7 mouse cellular contexts compared by ENCODE assay signal in the genomic region with DNA sequence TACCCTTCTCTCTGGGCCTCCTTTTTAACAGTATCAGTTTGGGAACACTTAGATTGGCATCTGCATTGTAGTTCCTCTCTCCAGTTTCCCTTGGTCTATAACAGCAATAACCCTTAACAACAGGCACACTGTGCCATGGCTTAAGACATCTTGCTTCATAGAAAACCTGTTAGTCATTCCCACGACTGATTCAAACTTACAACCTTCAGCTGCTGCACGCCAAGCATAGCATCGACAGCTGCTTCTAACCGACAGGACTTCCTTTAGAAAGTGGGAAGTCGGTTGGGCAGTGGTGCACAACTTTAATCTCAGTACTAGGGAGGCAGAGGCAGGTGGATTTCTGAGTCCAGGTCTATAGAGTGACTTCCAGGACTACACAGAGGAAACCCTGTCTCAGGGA. TPM values are rescaled to one million over a fixed set of nuclear protein-coding genes. Genes with fewer than 3 reads are reported as not detected.
DNase-seq lines count a peak whose midpoint lies in the region; ATAC-seq and TF ChIP-seq lines count a peak whose summit lies in the region.

No protein-coding gene starts in this region.

- TF ChIP-seq CTCF in spleen, adult 2 months (IDR thresholded peaks at IDR 0.05; ENCODE audit: extremely low read depth, insufficient read depth, insufficient read length, insufficient replicate concordance): no peak

- H3K9me3 ChIP-seq in heart, embryonic 14.5 days (ENCODE audit: control insufficient read depth, low read length): no peaks in the 10 kb centered on the region
- H3K9me3 ChIP-seq in intestine, embryonic 15.5 days: no peaks in the 10 kb centered on the region
- no peaks in the 10 kb centered on the region for H3K9me3 ChIP-seq in stomach, embryonic 16.5 days (replicated peaks; ENCODE audit: control insufficient read depth, low read length)

- peak overlapping the region; percentile 56 for H3K4me2 ChIP-seq in heart, embryonic 14.5 days (ENCODE audit: low read length)
- H3K4me2 ChIP-seq in intestine, embryonic 15.5 days (replicated peaks): peak overlapping the region; percentile 46
- peak overlapping the region; percentile 47; the same call in 1 of the 2 replicates for H3K4me2 ChIP-seq in stomach, embryonic 16.5 days (ENCODE audit: low read depth, low read length)

- peak overlapping the region in 1 of 2 experiments; percentile 22; a peak in 1 of 4 replicates for H3K4me3 ChIP-seq in heart, embryonic 14.5 days (ENCODE audit: control insufficient read depth in 1 of 2, insufficient read depth in 1 of 2, low read depth in 1 of 2, low read length in 2 of 2)
- no peak overlapping the region for H3K4me3 ChIP-seq in spleen, adult 2 months (ENCODE audit: extremely low read depth, insufficient read depth, insufficient read length)
- H3K4me3 ChIP-seq in intestine, embryonic 15.5 days (replicated peaks): no peak overlapping the region
- no peak overlapping the region for H3K4me3 ChIP-seq in stomach, embryonic 16.5 days (replicated peaks; ENCODE audit: low read length)

- no peaks in the 10 kb centered on the region for H3K36me3 ChIP-seq in heart, embryonic 14.5 days (ENCODE audit: control insufficient read depth, insufficient read depth, low read length)
- H3K36me3 ChIP-seq in spleen, adult 2 months (ENCODE audit: control insufficient read depth, insufficient read depth, low read length): no peaks in the 10 kb centered on the region
- no peaks in the 10 kb centered on the region for H3K36me3 ChIP-seq in intestine, embryonic 15.5 days
- H3K36me3 ChIP-seq in stomach, embryonic 16.5 days (ENCODE audit: control insufficient read depth, insufficient read depth, low read length): no peaks in the 10 kb centered on the region

- no peaks in the 10 kb centered on the region for H3K27me3 ChIP-seq in heart, embryonic 14.5 days (ENCODE audit: control insufficient read depth, insufficient read depth, low read length)
- no peaks in the 10 kb centered on the region for H3K27me3 ChIP-seq in spleen, adult 2 months (ENCODE audit: control insufficient read depth, insufficient read depth, low read length)
- no peaks in the 10 kb centered on the region for H3K27me3 ChIP-seq in intestine, embryonic 15.5 days (replicated peaks)
- H3K27me3 ChIP-seq in stomach, embryonic 16.5 days (ENCODE audit: control insufficient read depth, insufficient read depth, low read length): no peaks in the 10 kb centered on the region

- ATAC-seq in heart, embryonic 14.5 days (ENCODE audit: insufficient number of reproducible peaks, insufficient read depth, low FRiP score, low read depth): no peak
- no peak for ATAC-seq in intestine, embryonic 15.5 days
- ATAC-seq in stomach, embryonic 16.5 days (ENCODE audit: insufficient read depth, low FRiP score): no peak

- peaks cover 11 to 14% of the 10 kb centered on the region in 2 experiments for H3K4me1 ChIP-seq in heart, embryonic 14.5 days (ENCODE audit: control insufficient read depth in 2 of 2, insufficient read depth in 2 of 2, low read length in 2 of 2)
- peaks cover 16% of the 10 kb centered on the region; the same call in 1 of the 2 replicates for H3K4me1 ChIP-seq in spleen, adult 2 months (ENCODE audit: control insufficient read depth, insufficient read depth, insufficient read length)
- H3K4me1 ChIP-seq in intestine, embryonic 15.5 days (replicated peaks): peaks cover 15% of the 10 kb centered on the region
- peaks cover 15% of the 10 kb centered on the region for H3K4me1 ChIP-seq in stomach, embryonic 16.5 days (ENCODE audit: control insufficient read depth, insufficient read depth, low read length)

- 46% methylated on average over 5 of the region's 5 CpGs for WGBS in heart, embryonic 14.5 days
- WGBS in spleen, adult 2 months: 4% methylated on average over 5 of the region's 5 CpGs
- 61% methylated on average over 5 of the region's 5 CpGs for whole genome bisulfite sequencing in intestine, embryonic 15.5 days
- WGBS in stomach, embryonic 16.5 days: 50% methylated on average over 5 of the region's 5 CpGs

- H3K27ac ChIP-seq in heart, embryonic 14.5 days (replicated peaks in 1 of 2; ENCODE audit: control insufficient read depth in 1 of 2, insufficient read depth in 1 of 2, low read depth in 2 of 2, low read length in 2 of 2): no peak overlapping the region
- peak overlapping the region; percentile 27; the same call in 1 of the 2 replicates for H3K27ac ChIP-seq in spleen, adult 2 months (ENCODE audit: insufficient read depth, low read length)
- H3K27ac ChIP-seq in intestine, embryonic 15.5 days: no peak overlapping the region
- no peak overlapping the region for H3K27ac ChIP-seq in stomach, embryonic 16.5 days (ENCODE audit: low read length)

- H3K9ac ChIP-seq in heart, embryonic 14.5 days (ENCODE audit: low read length): peak overlapping the region; percentile 67
- 0 out of 2 replicates have a peak overlapping the region, but pooled peaks have one; percentile 21 for H3K9ac ChIP-seq in intestine, embryonic 15.5 days
- H3K9ac ChIP-seq in stomach, embryonic 16.5 days (ENCODE audit: low read length): peak overlapping the region; percentile 70

- no peak for DNase-seq in heart, adult 8-10 months (ENCODE audit: low spot score)
- DNase-seq in spleen, adult 2 months (ENCODE audit: low read depth in 1 of 2, low spot score in 2 of 2): no peak
- DNase-seq in spleen, adult 18-20 months: no peak
- DNase-seq in MN1 (ENCODE audit: low spot score): no peak

- TF ChIP-seq POLR2A in spleen, adult 2 months (IDR thresholded peaks at IDR 0.05; ENCODE audit: low read depth, low read length): no peak

RNA-seq across cellular contexts. Expression of a gene that starts 3.6 kb away (rescaled TPM):
- polyA plus RNA-seq in heart, embryonic 14.5 days (2014; fragmentation: Nextera tagmentation; extraction: Ambion mirVana): 23.3 and 24.1 TPM in 2 replicates
- total RNA-seq in heart, adult 8-10 months (2022): 10 to 100 TPM in 3 of 4 experiments, 1 to 10 TPM in 1; 10.0 to 16.0 (median 12.3) TPM
- 54.2 and 57.2 TPM in 2 replicates for polyA plus RNA-seq in spleen, adult 2 months (2012; rRNA removed)
- 68.8 and 71.9 TPM in 2 replicates for polyA plus RNA-seq in intestine, embryonic 15.5 days (2015; fragmentation: Nextera tagmentation; extraction: Ambion mirVana)
- polyA plus RNA-seq in stomach, embryonic 16.5 days (2015; fragmentation: Nextera tagmentation; extraction: Ambion mirVana): 59.0 and 60.2 TPM in 2 replicates

RNA-seq across cellular contexts. Expression of a gene that starts 9.8 kb away (rescaled TPM):
- polyA plus RNA-seq in heart, embryonic 14.5 days (2014; fragmentation: Nextera tagmentation; extraction: Ambion mirVana): 9.0 and 13.0 TPM in 2 replicates
- 10 to 100 TPM; 33.4 to 44.4 (median 34.7) TPM for total RNA-seq in heart, adult 8-10 months (2022)
- 487 and 792 TPM in 2 replicates for polyA plus RNA-seq in spleen, adult 2 months (2012; rRNA removed)
- 8.8 and 11.0 TPM in 2 replicates for polyA plus RNA-seq in intestine, embryonic 15.5 days (2015; fragmentation: Nextera tagmentation; extraction: Ambion mirVana)
- 11.4 and 11.8 TPM in 2 replicates for polyA plus RNA-seq in stomach, embryonic 16.5 days (2015; fragmentation: Nextera tagmentation; extraction: Ambion mirVana)

RNA-seq across cellular contexts. Expression of a gene that starts 24.9 kb away (rescaled TPM):
- 0.43 and 0.78 TPM in 2 replicates for polyA plus RNA-seq in heart, embryonic 14.5 days (2014; fragmentation: Nextera tagmentation; extraction: Ambion mirVana)
- total RNA-seq in heart, adult 8-10 months (2022): 10 to 100 TPM; 14.7 to 17.1 (median 15.4) TPM
- 7.7 and 8.9 TPM in 2 replicates for polyA plus RNA-seq in spleen, adult 2 months (2012; rRNA removed)
- 1.0 and 1.4 TPM in 2 replicates for polyA plus RNA-seq in intestine, embryonic 15.5 days (2015; fragmentation: Nextera tagmentation; extraction: Ambion mirVana)
- 1.9 and 2.0 TPM in 2 replicates for polyA plus RNA-seq in stomach, embryonic 16.5 days (2015; fragmentation: Nextera tagmentation; extraction: Ambion mirVana)

RNA-seq across cellular contexts. Expression of a gene that starts 32.3 kb away (rescaled TPM):
- polyA plus RNA-seq in heart, embryonic 14.5 days (2014; fragmentation: Nextera tagmentation; extraction: Ambion mirVana): 86.9 and 93.1 TPM in 2 replicates
- 100 to 1,000 TPM in 1 of 4 experiments, 10 to 100 TPM in 3; 84.3 to 103 (median 91.3) TPM for total RNA-seq in heart, adult 8-10 months (2022)
- 177 and 239 TPM in 2 replicates for polyA plus RNA-seq in spleen, adult 2 months (2012; rRNA removed)
- 118 and 129 TPM in 2 replicates for polyA plus RNA-seq in intestine, embryonic 15.5 days (2015; fragmentation: Nextera tagmentation; extraction: Ambion mirVana)
- polyA plus RNA-seq in stomach, embryonic 16.5 days (2015; fragmentation: Nextera tagmentation; extraction: Ambion mirVana): 94.5 and 95.1 TPM in 2 replicates

RNA-seq across cellular contexts. Expression of a gene that starts 53.0 kb away (rescaled TPM):
- 225 and 226 TPM in 2 replicates for polyA plus RNA-seq in heart, embryonic 14.5 days (2014; fragmentation: Nextera tagmentation; extraction: Ambion mirVana)
- 1,000 to 10,000 TPM; 1,301 to 1,379 (median 1,330) TPM for total RNA-seq in heart, adult 8-10 months (2022)
- 7.3 and 8.1 TPM in 2 replicates for polyA plus RNA-seq in spleen, adult 2 months (2012; rRNA removed)
- polyA plus RNA-seq in intestine, embryonic 15.5 days (2015; fragmentation: Nextera tagmentation; extraction: Ambion mirVana): 6.1 and 6.3 TPM in 2 replicates
- polyA plus RNA-seq in stomach, embryonic 16.5 days (2015; fragmentation: Nextera tagmentation; extraction: Ambion mirVana): 17.7 and 55.0 TPM in 2 replicates

Comparison
In these comparisons a context has a peak if more than half of its experiments do, and no peak if none do; other contexts are left out.
1. RNA of a gene that starts 9.8 kb away (polyA plus RNA-seq): 487 to 792 TPM in spleen, adult 2 months; 9.0 to 13.0 TPM in heart, embryonic 14.5 days, 11.4 to 11.8 TPM in stomach, embryonic 16.5 days and 8.8 to 11.0 TPM in intestine, embryonic 15.5 days; every median in the first group is over 10 times any median in the second.
2. Peak in every context shown above with its lines, with median percentiles within 50 percentile points of each other: H3K4me2 ChIP-seq and H3K9ac ChIP-seq.